Mouse (Mus musculus) ZHBTc4 (cell line): ENCODE data around the gene Cdc123.

Source experiments
- DNase-seq: peaks from one replicate; pipeline ENCODE4 v3.0.0-alpha.2; 2011; ENCODE audit warnings: low read depth, low spot score

Cdc123 gene

GRCm38 (mm10) chr2:5804440-5805045 is 40.4 kb downstream of the Cdc123 start:
- no peak for DNase-seq

DNA sequence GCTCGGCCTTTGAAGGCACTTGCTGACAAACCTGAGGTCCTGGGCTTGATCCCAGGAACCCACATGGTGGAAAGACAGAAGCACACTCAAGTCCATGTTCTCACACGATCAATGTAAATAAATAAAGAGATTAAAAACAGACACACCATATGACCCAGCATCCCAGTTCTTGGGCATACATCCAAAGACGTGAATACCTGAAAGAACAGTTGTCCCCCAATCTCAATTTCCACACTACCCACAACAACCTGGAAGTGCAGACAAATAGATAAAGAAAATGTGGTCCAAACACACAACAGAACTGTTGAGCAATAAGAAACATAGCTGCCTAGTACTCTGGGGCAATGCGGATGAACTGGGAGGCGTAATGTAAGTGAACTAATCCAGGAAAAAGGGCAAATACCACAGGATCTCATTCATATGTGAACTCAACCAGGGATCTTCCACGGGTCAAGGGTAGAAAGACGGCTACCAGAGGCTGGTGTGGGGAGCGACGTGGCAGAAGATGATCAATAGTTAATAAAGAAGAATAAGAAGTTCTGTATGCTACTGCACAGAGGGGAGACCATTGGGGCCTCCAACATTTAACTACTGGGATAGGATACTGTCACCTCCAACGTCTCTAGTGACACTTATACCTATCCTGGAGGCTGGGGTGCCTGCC is 42.9 kb downstream of the Cdc123 start:
- DNase-seq: no peak

DNA sequence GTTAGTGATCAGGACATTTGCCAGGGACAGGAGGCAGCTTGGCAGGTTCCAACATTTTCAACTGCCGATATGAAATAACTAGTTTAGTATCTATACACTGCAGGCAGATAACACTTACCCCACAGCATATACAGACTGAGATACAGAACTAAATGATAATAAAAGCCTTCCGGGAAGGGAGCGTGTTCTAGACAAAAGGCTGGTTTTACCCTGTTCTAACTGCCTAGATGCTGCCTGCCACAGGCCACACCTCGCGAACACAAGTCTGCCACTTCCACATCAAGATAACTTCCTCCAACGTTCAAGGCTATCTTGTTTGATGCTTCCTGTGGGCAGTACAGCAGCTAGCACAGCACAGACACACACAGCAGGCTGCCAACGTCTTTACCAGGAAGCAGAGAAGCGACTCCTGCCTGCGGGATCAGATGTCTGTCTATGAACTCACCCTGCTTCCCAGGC is 43.8 kb downstream of the Cdc123 start:
- DNase-seq: peak; percentile 84

DNA sequence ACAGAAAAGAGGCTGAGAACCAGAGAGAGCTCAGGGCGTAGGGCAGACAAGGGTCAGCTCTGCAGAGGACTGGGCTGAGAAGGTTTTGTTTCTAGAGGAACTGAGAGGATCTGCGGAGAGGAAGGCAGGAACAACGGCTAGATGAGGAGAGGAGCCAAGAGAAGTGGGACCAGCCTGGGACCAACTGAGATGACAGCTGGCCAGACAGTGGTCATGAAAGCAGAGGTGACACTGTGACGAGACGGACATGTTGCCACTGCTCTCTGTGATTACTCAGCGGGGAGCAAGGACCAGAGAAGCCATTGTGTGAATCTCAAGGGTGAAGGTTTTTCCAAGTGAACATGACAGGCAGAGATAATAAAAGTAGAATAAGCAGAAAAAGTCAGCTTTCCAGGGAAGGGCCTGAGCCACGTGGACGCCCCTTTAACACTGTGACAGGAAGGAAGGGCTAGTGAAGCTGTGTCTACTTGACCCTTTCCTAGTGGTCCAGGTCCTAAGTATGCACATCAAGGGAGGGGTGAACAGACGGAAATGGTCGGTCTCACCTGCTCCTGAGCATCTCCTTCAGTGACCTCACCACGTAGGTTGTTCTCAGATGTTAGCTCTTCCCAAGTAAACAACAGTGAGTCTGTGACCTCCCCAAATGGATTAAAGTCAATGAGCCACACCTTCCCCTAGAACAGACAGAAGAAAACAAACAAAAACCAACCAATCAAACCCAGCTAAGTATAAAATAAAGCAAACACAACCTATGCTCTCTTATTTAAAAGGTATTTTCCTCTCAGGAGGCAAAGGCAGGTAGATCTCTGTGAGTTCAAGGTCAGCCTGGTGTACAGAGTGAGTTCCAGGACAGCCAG is 46.9 kb downstream of the Cdc123 start:
- DNase-seq: peak; percentile 54

DNA sequence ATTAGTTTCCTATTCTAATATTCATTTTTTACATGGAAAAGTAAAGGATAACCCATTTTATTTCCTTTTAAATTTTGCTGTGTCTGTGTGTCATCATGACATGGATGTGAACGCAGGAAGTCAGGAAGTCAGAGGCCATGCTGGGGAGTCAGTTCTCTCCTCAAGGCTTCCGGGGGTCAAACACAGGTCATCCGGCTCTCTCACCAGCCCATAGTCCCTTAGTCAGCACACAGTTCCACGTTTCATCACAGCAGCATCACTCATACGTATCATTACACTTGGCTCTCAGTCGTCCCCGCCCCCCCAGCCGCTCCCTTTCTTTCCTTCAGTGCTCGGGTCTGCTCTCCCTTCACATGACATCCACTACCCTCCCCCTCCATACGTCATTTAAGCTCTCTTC is 51.2 kb downstream of the Cdc123 start:
- DNase-seq: no peak

- DNase-seq: no peak
These were observed 52.9 kb downstream of the Cdc123 start for GRCm38 (mm10) chr2:5792056-5792455.

- DNase-seq: peak; percentile 65
These were observed 55.3 kb downstream of the Cdc123 start for GRCm38 (mm10) chr2:5789625-5790160.

DNA sequence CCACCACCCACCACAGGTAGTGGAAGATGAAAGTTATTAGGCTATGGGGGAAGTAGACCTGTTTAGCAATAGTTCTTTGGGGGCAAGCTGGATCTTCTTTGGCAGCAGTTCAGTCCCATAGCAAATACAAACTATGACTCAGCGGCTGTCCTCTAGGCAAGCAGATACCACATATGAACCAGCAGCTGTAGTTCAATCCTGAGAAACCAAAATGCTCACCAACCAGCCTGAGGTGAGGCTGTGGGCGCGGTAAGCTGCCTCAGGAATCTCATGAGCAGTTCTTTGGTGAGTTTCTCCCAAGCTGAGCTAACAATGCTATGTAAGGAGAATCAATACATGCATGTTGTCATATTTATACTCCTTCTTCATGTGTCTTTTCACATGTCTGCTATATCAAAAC is 57.6 kb downstream of the Cdc123 start:
- no peak for DNase-seq

GRCm38 (mm10) chr2:5772464-5772863 is 72.5 kb downstream of the Cdc123 start:
- no peak for DNase-seq

DNA sequence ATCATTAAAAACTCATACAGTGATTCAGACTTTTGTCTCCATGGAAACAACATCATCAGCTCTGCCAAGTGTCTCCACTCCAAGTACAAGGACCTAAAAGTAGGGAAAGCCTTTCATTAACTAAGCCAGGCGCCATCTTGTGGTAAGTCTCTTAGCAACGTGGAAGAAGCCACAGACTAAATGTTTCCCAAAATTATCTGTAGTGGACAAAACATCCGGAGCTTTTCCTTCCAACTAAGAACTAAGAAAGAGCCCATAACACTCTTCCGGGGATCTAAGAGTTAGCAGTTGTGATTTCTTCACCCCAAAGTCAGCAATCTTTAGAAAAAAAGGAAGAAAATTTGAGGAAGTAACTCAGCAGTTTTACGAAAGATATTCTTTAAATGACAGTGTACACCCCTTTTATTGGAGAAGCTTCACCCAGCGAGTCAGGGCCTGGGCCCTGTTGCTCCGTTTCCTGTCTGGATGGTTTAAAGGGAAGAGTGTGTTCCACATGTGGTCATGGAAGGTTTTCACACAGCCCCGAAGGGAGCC is 74.2 kb downstream of the Cdc123 start:
- DNase-seq: peak; percentile 53

DNA sequence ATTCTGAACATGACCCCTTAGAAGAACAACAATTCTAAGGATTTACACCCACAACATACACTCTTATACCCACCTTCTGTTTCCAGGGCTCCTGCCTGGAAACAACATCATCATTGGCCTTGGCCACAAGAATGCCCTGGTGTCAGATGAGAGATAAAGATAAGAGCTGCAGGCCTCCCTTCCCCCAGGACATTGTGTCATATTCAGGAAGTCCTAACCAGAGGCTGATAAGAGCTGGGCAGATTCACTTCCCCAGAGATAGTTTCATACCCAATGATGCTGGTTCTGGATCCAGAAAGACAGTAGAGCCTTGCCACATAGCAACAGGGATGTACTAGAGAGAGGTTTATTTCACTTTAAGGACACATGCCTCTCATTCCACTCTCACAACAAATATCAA is 75.3 kb downstream of the Cdc123 start:
- no peak for DNase-seq

DNA sequence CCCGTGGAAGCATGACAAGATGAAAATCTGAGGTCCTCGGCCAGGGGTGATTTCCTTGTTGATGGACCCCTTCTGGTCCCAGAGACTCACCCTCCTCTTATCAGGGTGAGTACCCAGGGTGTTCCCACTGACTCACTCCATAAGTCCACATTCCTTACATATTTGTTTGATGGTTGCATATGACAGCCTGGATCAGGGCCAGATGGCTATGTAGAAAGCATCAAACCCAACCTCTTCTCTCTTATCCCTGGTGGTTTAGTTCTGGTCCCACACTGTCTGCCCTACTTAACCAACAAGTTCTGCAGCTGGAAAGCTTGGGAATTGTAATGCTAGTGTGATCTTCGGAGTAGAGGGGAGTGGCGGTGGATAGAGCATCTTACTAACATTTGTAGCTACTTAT is 76.0 kb downstream of the Cdc123 start:
- DNase-seq: no peak

- DNase-seq: peak; percentile 79
These were observed 82.9 kb downstream of the Cdc123 start for GRCm38 (mm10) chr2:5762031-5762430.

DNA sequence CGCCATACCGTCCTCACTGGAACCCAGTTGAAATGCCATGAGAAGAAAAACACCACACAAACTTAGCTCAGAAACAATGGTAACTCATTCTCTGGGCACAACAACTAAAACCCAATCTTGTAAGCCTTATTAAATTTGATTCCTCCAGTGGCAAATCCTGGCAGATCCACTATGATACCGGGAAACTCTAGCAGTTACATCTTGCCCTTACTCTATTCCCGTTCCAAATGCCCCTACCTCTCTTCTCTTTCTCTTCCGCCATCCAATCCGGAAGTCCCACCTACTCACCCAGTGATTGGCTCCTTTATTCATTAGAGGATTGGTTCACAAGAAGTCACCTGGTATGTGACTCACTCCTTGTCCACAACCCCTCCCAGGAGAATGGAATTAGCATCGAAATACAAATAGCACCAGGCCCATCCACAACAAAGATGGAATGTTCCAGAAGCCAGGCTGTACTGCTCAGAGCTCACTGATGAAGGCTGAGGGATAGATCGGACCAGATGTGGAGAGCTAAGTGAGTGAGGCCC is 84.4 kb downstream of the Cdc123 start:
- peak; percentile 81 for DNase-seq

DNA sequence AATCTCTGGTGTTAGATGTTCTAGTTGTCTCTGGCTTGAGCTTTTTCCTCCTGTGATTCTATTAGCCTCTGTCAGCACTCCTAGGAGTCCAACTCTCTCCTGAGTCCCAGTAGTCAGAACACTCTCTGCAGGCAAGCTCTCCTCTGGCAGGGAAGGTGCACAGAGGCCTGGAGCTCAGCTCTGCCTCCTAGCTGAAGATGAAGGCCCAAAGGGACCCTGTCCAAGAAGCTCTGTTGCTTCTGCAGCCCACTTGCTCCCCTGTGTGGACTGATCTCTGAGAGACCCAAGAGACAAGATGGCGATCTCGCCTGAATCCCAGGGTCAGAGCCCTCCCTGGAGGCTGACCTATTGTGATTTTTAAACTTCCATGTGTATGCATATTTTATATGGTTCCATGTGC is 86.4 kb downstream of the Cdc123 start:
- DNase-seq: no peak

- no peak for DNase-seq
These were observed 94.1 kb downstream of the Cdc123 start for GRCm38 (mm10) chr2:5750872-5751271.

GRCm38 (mm10) chr2:5749210-5749609 is 95.8 kb downstream of the Cdc123 start:
- DNase-seq: no peak

DNA sequence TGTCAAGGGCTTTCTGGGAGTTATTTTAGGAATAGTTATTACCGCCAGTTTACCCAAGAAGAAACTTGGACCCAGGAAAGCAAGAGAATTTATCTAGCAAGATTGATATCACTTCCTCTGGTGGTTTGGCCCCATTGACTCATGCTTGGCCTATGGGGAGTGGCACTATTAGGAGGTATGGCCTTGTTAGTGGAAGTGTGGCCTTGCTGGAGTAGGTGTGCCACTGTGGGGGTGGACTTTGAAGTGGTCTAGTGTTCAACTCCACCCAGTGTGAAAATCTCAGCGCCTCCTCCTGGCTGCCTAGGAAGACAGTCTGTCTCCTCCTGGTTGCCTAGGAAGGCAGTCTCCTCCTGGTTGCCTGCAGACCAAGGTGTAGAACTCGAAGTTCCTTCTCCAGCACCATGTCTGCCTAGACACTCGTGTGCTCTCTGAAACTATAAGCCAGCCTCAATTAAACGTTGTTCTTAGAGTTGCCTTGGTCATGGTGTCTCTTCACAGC is 97.4 kb downstream of the Cdc123 start:
- DNase-seq: peak; percentile 37

- DNase-seq: no peak
These were observed 98.4 kb downstream of the Cdc123 start for GRCm38 (mm10) chr2:5746529-5746928.
